Mouse (Mus musculus): ENCODE results near the gene Atf4. TPM values are rescaled to one million over a fixed set of nuclear protein-coding genes. Genes with fewer than 3 reads are reported as not detected.

Gene Atf4
- polyA plus RNA-seq (2015; fragmentation: Nextera tagmentation; extraction: Ambion mirVana), result 133 and 134 TPM in 2 replicates

DNA sequence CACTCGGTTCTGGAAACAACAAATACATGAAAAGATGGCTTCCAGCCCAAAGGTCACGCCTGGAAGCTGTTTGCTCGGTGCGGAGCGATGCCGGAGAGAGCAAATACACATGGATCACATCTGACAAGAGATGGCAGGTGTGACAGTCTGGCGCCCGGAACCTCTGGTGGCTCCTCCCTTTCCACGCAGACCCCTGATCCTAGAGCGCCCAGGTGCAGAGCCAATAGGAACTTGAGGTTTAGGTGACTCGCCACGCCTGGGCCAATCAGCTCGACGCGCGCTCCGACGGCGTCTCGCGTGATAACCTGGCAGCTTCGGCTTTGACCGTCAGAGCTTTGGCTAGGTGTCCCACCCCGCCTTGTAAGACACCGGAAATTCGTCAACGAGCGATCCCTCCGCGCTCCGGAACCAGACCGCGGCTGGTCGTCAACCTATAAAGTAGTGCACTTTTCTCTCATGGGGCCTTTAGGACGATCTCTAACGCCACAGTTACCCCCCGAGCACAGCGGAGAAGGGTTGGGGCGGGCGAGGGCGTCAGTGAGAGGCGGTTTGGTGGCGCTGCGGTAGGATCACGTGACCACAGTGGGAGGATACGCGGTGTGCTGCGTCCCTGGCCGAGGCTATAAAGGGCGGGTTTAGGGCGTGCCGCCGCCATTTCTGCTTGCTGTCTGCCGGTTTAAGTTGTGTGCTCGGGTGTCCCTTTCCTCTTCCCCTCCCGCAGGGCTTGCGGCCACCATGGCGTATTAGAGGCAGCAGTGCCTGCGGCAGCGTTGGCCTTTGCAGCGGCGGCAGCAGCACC is at the start of gene Atf4:
Gene Atf4 (plus strand): TSS at position 338 of the 799 bp plus-strand sequence.
- Histone ChIP-seq H3K9me3 (no peaks in the 10 kb centered on the region), H3K9ac (replicated peaks) (peak within 1 kb of the TSS; percentile 100), H3K27me3 (no peaks in the 10 kb centered on the region), H3K36me3 (peaks cover 55% of the 10 kb centered on the region), H3K4me2 (replicated peaks) (peak within 1 kb of the TSS; percentile 98), H3K4me3 (replicated peaks) (peak within 1 kb of the TSS; percentile 100), H3K27ac (peak within 1 kb of the TSS; percentile 98), H3K4me1 (replicated peaks) (peaks cover 36% of the 10 kb centered on the region)
- peak; percentile 98 for ATAC-seq
- under 1% methylated on average over 62 of the region's 62 CpGs for WGBS

DNA sequence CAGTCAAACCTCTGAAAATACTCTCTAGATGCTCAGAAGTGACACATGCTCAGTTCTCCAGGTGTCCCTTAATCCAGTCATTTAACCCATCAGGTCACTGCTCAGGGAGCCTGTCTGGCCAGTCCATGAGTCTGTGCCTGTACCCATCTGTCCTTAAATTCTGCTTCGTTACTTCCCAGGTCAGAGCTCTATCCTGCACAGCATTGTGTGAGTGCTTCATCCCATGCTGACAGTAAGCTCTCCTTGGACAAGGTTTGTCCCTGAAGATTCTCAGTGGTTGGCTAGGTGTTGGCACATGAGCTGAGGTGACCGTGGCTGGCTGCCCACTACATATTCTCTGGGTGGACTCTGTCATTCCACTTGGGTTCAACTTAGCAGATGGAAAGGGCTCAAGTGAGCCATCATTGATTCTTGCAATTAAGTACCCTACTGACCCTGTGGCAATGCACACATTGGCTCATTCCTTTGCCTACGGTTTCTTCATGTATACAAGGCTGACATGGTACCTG is 48.9 kb upstream of the Atf4 start:
- no peak overlapping the region for H3K4me2 ChIP-seq (replicated peaks)
- H3K27me3 ChIP-seq, result no peaks in the 10 kb centered on the region
- H3K27ac ChIP-seq, result no peak overlapping the region
- ATAC-seq, result no peak
- WGBS, result 85% methylated on average over 3 of the region's 3 CpGs
- peaks cover 5% of the 10 kb centered on the region for H3K36me3 ChIP-seq
- H3K9me3 ChIP-seq, result no peaks in the 10 kb centered on the region
- no peak overlapping the region for H3K4me3 ChIP-seq (replicated peaks)
- H3K9ac ChIP-seq (replicated peaks), result no peak overlapping the region
- peaks cover 7% of the 10 kb centered on the region; the same call in 1 of the 2 replicates for H3K4me1 ChIP-seq (replicated peaks)

DNA sequence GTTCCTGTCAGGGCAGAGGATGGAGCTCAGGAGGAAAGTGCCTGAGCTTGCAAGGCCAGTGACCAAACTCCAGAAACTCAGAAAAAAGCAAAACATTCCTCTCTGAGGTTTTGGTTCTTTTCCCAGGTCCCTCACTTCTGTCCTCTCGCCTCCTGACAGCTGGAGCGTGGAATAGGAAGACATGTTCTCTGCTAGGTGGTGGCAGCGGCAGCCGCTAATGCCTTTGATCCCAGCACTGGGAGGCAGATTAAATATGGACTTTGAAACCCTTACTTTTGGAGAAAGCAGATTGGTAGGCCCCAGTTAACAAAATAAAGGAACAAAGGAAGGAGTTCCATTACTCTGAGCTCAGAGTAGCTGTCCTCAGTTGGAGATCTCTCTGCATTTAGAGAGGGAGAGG is 46.5 kb upstream of the Atf4 start:
- H3K27me3 ChIP-seq, result no peaks in the 10 kb centered on the region
- no peaks in the 10 kb centered on the region for H3K9me3 ChIP-seq
- H3K9ac ChIP-seq (replicated peaks), result no peak overlapping the region
- WGBS, result 8% methylated on average over 4 of the region's 4 CpGs
- H3K4me2 ChIP-seq (replicated peaks), result no peak overlapping the region
- 0 out of 2 replicates have a peak overlapping the region, but pooled peaks have one; percentile 21 for H3K27ac ChIP-seq
- ATAC-seq, result no peak
- H3K4me1 ChIP-seq (replicated peaks), result peaks cover 7% of the 10 kb centered on the region; the same call in 1 of the 2 replicates
- H3K4me3 ChIP-seq (replicated peaks), result no peak overlapping the region
- peaks cover 28% of the 10 kb centered on the region for H3K36me3 ChIP-seq

DNA sequence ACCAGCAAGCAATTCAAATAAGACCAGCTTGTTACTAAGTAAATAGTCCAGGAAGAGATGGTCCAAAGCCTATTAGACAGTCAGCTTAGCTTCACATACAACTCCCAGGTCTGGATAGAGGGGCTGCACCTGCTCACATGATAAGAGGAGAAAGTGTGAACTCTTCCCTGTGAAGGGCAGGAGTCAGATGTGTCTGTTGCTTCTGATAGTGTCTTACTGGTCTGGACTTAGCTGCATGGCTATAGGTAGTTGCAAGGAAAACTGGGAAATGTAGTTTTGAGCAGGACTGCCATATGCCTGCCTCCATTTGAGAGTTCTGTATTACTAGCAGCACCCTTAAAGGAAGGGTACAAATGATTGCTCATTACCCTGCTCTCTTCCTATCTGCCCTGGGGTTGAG is 41.3 kb upstream of the Atf4 start:
- H3K27me3 ChIP-seq, result no peaks in the 10 kb centered on the region
- H3K36me3 ChIP-seq, result peaks cover 48% of the 10 kb centered on the region
- H3K4me3 ChIP-seq (replicated peaks), result no peak overlapping the region
- H3K4me2 ChIP-seq (replicated peaks), result no peak overlapping the region
- no peak overlapping the region for H3K27ac ChIP-seq
- H3K9ac ChIP-seq (replicated peaks), result no peak overlapping the region
- ATAC-seq, result no peak
- no peaks in the 10 kb centered on the region for H3K9me3 ChIP-seq
- peaks cover under 1% of the 10 kb centered on the region; the same call in 1 of the 2 replicates for H3K4me1 ChIP-seq (replicated peaks)

DNA sequence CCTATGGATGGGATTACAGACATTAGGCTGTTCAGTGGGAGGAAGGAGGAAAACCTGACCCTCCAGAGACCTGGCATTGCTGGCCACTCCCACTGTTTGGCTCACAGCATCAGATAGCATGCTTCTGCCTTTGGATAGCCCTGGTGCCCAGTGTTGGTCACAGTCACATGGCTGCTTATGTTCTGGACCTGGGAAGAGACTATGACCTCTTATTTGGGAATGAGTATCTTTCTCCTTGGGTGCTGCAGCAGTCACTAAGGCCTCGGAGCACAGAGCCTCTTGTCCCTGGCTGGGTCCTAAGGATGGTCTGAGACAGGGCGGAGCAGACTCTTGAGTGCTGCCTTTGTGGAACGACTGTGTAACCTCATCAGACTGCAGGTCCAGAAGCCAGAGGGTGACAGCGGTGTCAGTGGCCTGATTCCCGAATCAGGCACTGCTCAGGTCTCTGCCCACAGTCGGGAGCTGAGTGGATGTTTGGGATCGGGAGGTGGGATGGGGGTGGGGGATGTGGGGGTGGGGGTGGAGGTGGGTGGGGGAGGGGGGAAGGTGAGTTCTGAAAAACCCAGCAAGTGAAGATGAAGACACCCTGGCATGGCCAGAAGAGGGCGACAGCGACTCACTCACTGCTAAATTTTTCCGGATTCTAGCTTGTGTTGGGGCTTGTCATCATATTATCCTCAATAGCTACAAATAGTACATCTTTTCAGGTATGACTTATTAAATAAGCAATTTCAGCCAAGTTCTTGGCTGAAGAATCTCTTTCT is 39.1 kb upstream of the Atf4 start:
- H3K27ac ChIP-seq, result no peak overlapping the region
- 0 out of 2 replicates have a peak, but pooled peaks cover 5% of the 10 kb centered on the region for H3K4me1 ChIP-seq (replicated peaks)
- no peaks in the 10 kb centered on the region for H3K9me3 ChIP-seq
- no peak; the same call in 1 of the 2 replicates for ATAC-seq
- H3K4me3 ChIP-seq (replicated peaks), result no peak overlapping the region
- 14% methylated on average over 10 of the region's 10 CpGs for WGBS
- no peak overlapping the region for H3K4me2 ChIP-seq (replicated peaks)
- peaks cover 46% of the 10 kb centered on the region for H3K36me3 ChIP-seq
- H3K27me3 ChIP-seq, result no peaks in the 10 kb centered on the region
- no peak overlapping the region for H3K9ac ChIP-seq (replicated peaks)

DNA sequence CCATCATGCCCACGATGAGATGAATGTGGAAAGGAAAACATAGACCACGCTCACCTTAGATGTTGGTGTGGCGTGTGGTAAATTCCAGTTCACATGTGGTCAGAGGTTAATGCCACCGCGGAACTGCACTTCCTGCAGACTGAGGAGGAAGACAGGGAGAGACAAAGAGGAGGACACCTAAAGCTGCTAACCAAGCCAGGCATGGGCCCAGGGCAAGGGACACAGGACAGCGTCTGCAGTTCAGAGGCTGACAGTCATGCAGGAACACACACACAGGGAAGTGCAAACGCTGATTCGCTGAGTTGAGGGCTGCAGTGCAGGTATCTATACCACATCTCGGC is 38.5 kb upstream of the Atf4 start:
- Histone ChIP-seq H3K27me3 (no peaks in the 10 kb centered on the region), H3K27ac (no peak overlapping the region), H3K36me3 (peaks cover 40% of the 10 kb centered on the region), H3K4me3 (replicated peaks) (no peak overlapping the region), H3K9ac (replicated peaks) (no peak overlapping the region), H3K9me3 (no peaks in the 10 kb centered on the region), H3K4me1 (replicated peaks) (0 out of 2 replicates have a peak, but pooled peaks cover 5% of the 10 kb centered on the region), H3K4me2 (replicated peaks) (no peak overlapping the region)
- WGBS, result 74% methylated on average over 9 of the region's 9 CpGs
- ATAC-seq, result no peak

DNA sequence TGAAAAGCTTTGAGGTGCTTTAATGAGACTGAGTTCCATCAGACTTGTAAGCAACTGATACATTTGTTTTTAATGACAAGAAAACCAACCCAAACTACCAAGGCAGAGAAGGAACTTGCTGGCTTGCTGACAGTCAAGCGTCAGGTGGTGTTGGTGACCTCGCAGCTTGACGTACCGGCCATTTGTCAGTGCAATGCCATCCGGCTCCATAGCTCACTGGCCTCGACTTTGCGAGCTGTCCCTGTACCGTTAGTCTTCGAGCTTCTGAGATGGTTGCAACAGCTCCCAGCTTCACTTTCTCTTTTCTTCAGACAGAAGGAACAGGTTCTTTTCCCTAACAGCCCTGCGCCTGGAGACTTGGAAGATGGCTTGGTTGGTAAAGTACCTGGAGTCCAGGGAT is 37.5 kb upstream of the Atf4 start:
- ATAC-seq, result no peak
- H3K9me3 ChIP-seq, result no peaks in the 10 kb centered on the region
- H3K9ac ChIP-seq (replicated peaks), result no peak overlapping the region
- H3K27ac ChIP-seq, result no peak overlapping the region
- no peak overlapping the region for H3K4me2 ChIP-seq (replicated peaks)
- WGBS, result 93% methylated on average over 10 of the region's 10 CpGs
- no peaks in the 10 kb centered on the region for H3K27me3 ChIP-seq
- H3K36me3 ChIP-seq, result peaks cover 30% of the 10 kb centered on the region
- no peak overlapping the region for H3K4me3 ChIP-seq (replicated peaks)
- H3K4me1 ChIP-seq (replicated peaks), result 0 out of 2 replicates have a peak, but pooled peaks cover 5% of the 10 kb centered on the region

DNA sequence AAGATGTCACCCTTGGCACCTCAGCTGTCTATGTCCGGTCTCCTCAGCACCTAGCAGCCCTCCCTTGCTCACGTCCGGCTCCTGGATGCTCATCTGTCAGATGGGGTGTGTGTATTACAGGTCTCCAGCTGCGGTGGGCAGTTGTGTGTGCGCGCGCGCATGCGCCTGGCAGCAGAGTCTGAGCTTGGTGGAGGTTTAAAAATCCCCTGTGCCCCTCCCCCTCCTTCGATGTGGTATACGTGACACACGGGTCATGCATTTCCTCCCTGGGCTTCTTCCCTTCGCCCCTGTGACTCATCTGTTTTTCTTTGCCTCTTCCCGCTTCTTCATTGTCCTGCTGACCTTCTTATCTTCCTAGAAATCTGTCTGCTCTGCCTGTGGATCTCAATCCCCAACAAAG is 35.8 kb upstream of the Atf4 start:
- no peak for ATAC-seq
- H3K27me3 ChIP-seq, result no peaks in the 10 kb centered on the region
- 0 out of 2 replicates have a peak overlapping the region, but pooled peaks have one; percentile 5 for H3K4me2 ChIP-seq (replicated peaks)
- peaks cover 13% of the 10 kb centered on the region for H3K36me3 ChIP-seq
- no peak overlapping the region for H3K4me3 ChIP-seq (replicated peaks)
- no peaks in the 10 kb centered on the region for H3K9me3 ChIP-seq
- 50% methylated on average over 14 of the region's 14 CpGs for WGBS
- H3K9ac ChIP-seq (replicated peaks), result no peak overlapping the region
- 0 out of 2 replicates have a peak, but pooled peaks cover 5% of the 10 kb centered on the region for H3K4me1 ChIP-seq (replicated peaks)
- H3K27ac ChIP-seq, result no peak overlapping the region

DNA sequence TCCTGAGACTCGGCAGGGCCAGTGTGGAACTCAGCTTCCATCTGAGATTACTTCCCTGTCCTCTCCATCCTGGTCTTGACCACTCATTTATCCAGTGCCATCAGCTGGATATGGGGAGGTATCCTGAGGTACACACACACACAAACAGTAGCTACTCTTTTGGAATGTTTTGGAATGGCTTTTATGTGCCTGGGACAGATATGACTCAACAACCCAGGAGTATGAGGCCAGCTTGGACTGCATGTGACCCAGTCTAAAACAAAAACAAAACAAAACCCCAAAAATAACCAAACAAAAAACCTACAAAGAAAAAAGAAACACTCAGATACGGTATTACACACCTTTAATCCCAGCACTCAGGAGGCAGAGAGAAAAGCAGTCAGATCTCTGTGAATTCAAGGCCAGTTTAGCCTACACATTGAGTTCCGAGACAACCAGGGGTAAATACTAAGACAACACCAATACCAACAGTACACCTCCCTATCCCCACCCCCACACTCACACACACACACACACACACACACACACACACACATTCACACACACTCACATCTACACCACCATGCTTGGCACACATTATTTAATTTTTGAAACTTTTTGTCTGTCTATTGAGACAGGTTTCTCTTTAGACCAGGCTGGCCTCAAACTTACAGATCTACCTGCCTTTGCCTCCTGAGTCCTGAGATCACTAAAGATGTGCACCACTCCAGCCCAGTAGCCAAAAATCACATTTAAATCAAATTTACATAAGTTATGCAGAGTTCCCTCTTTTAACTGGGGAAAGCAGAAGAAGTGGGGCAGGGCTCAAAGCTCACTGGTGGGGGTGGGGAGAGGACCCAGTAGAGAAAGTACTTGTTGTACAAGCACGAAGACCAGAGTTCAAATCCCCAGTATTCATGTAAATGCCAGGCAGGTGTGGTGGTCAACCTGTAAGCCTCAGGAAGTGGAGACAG is 35.0 kb upstream of the Atf4 start:
- Histone ChIP-seq H3K36me3 (peaks cover 9% of the 10 kb centered on the region; the same call in 1 of the 2 replicates), H3K27ac (no peak overlapping the region), H3K27me3 (no peaks in the 10 kb centered on the region), H3K4me1 (replicated peaks) (0 out of 2 replicates have a peak, but pooled peaks cover 5% of the 10 kb centered on the region), H3K9me3 (no peaks in the 10 kb centered on the region), H3K4me2 (replicated peaks) (no peak overlapping the region), H3K4me3 (replicated peaks) (no peak overlapping the region), H3K9ac (replicated peaks) (no peak overlapping the region)
- 76% methylated on average over 4 of the region's 4 CpGs for whole genome bisulfite sequencing
- ATAC-seq, result no peak

DNA sequence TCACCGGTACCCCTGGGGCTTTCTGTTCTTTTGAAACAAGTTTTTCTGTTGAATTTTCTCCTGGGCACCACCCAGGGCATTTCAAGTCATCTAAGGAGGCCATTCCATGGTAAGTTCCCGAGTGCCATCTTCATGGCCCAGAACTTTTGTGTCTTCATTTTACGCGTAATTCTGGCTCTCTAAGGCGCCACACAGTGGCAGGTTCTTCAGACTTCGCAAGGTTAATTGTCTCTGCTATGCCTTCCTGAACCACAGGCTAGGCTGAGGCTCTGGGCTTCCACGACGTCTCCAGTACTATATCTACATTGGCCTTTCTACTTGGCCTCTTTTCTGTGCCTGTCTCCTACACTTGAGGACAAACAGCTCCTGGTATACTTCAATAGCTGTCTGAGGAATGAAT is 34.0 kb upstream of the Atf4 start:
- no peak overlapping the region for H3K27ac ChIP-seq
- no peaks in the 10 kb centered on the region for H3K9me3 ChIP-seq
- H3K4me1 ChIP-seq (replicated peaks), result 0 out of 2 replicates have a peak, but pooled peaks cover 5% of the 10 kb centered on the region
- no peak overlapping the region for H3K4me3 ChIP-seq (replicated peaks)
- ATAC-seq, result no peak
- peaks cover 5% of the 10 kb centered on the region; the same call in 1 of the 2 replicates for H3K36me3 ChIP-seq
- no peaks in the 10 kb centered on the region for H3K27me3 ChIP-seq
- no peak overlapping the region for H3K9ac ChIP-seq (replicated peaks)
- 73% methylated on average over 8 of the region's 8 CpGs for WGBS
- H3K4me2 ChIP-seq (replicated peaks), result no peak overlapping the region

DNA sequence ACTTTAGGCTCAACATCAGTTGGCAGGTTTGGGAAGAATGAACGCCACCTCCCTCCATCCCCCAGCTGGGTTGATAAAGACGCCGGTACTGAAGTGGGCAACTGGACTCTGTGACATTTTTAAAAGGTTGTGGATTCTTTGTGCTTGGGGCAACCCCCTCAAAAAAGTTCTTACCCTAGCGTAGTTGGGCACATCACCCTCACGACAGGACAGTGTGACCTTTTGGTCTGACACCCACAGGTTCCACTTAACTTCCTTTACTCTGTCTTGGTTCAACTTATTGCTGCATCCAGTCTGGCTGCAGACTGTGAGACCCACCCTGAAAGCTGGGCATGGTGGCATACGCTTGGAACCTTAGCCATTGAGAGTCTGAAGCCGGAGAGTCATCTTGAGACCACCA is 31.2 kb upstream of the Atf4 start:
- no peak overlapping the region for H3K27ac ChIP-seq
- H3K9ac ChIP-seq (replicated peaks), result no peak overlapping the region
- H3K27me3 ChIP-seq, result no peaks in the 10 kb centered on the region
- no peaks in the 10 kb centered on the region for H3K9me3 ChIP-seq
- no peak for ATAC-seq
- no peak overlapping the region for H3K4me3 ChIP-seq (replicated peaks)
- no peak overlapping the region for H3K4me2 ChIP-seq (replicated peaks)
- H3K4me1 ChIP-seq (replicated peaks), result peaks cover 10% of the 10 kb centered on the region; the same call in 1 of the 2 replicates
- no peaks in the 10 kb centered on the region for H3K36me3 ChIP-seq
- 91% methylated on average over 7 of the region's 7 CpGs for WGBS
